Mouse (Mus musculus): ENCODE measurements around the gene Mmp17.

The Mmp17 gene

DNA sequence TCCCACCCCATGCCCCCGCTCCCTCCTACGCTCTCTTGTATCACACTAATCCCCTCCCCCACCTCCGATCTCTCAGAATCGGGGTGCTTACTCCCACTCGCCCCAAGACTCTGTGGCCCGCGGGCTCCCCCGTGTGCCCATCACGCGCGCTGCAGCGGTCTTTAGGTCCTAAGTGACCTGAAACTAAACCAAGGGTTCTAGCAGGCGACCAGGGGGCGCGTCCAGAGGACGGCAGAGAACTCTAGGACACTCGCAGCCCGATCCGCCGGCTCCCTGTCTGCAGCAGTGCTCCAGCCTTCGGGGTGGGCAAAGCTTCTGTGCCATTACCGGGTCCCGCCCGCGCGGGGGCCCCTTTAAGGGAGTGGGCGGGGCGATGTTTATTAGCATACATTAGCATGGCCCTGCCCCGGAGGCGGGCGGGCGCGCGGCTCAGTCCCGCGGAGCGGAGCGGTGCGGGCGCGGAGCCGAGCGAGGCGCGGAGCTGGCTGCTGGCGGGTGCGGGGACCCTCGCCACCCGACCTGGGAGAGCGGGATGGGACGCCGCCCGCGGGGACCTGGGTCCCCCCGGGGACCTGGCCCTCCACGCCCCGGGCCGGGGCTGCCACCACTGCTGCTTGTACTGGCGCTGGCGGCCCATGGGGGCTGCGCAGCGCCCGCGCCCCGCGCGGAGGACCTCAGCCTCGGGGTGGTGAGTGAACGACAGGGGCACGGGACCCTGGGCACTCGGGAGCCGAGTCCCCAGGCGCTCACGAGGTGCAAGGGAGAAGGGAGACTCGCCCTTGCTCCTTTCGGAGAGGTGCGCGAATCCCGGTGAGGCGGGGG lies at the start of gene Mmp17:
Gene Mmp17 (plus strand): TSS at position 409 of the 822 bp plus-strand sequence.
- peak; percentile 90 to 92 for DNase-seq

DNA sequence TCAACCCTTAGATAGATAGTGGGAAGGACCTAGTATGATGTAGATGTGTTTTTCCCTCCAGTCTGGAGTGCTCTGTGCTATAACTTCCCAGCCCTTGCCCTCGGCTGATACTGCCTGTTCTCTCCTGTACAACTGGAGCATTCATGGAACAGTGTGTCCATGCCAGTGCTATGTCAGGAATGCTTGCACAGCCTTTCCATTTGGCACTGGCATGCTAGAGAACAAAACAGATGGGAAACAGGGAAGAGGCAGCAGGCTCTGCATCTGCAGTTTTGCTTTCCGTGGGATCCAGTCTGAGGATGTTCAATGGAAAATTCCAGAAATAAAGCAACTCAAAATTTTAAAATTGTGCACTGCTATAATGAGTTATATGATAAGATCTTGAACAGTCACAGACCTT lies 49.5 kb upstream of the Mmp17 start:
- no peak for DNase-seq

DNA sequence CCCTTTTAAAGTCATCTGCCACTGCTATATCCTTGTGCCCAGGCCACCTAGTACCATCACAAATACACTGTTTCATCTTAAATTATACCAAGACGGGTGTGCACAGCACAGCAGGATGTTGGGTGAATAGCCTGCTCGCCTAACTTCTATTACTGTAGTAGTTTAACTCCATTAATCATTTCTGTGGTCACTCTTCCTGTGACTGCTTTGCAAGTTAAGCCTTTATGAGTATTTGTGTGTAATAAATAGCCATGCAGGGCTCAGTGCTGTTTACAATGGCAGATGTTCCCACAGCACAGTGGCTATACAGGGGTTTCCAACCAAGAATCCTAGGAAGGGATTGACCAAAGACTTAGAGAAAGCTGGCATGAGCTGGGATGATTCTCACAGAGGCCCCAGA lies 48.9 kb upstream of the Mmp17 start:
- DNase-seq = no peak

DNA sequence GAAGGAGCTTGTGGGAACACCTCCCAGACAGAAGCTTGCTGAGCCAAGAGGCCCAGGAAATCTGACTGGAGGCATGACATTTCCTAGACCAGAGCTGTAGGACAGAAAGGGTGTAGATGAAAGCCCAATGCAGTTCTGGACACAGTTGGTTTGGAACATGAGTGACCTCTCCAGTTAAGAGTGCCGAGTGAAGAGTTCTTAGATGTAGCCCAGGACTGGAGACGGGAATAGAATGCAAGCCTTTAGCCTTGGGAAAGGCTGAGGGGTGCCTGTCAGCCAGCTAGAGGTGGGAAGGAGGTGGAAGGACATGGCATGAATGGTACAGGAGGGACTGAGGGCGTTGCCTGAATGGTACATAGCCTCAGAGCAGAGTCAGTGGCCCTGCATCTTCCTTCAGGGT lies 48.5 kb upstream of the Mmp17 start:
- DNase-seq = no peak

DNA sequence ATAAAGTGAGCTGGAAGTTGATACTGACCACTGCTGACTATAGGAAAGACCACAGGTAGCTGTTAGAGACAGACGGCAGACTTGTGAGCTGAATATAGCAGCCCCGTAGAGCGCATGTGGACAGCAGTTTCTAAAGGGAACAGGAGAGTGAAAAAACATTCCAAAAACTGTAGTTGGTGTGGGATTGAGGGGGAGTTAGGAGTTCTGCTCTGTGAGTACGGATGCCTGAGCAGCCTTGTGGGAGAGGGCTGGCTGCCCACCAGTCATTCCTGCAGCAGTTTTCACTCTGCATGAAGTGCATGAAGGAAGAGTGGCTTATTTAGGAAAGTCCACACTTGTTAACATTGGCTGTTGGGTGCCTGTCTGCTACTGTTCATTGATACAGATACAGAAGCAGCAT lies 45.1 kb upstream of the Mmp17 start:
- DNase-seq = no peak

DNA sequence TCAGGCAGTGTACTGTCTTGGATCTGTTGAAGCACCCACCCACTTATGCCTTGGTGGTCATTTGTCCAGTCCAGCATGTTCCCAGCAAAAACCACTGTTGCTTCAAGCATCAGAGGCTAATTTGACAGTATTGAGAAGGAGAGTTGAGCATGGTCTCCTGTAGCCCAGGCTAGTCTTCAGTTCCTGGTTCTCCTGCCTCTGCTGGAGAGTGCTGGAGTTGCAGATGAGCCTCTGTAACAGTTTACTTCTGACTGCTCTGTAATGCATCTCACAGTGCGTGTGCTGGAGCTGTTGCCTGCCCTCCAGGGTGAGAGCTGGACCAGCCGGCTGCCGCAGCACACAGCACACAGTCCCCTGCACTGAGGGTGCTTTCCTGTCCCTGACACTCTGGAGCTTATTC lies 41.7 kb upstream of the Mmp17 start:
- no peak for DNase-seq

DNA sequence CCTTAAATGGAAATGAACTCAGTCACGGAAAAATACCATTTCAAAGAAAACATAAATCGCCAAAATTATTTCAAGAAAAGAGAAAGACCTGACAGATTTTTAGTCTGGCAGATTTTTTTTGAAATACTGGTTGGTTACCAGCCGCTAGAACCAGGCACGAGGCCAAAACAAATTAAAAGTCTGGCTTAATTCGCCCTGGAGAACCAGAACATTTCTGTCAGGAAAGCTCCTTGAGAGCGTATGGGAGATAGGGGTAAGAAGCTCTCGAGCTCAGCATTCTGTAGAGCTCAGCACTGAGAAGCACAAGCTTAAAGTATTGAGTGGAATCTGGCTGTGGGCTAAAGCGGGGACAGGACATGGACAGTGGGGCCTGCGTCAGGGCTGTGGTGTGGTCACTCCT lies 38.2 kb upstream of the Mmp17 start:
- no peak for DNase-seq

DNA sequence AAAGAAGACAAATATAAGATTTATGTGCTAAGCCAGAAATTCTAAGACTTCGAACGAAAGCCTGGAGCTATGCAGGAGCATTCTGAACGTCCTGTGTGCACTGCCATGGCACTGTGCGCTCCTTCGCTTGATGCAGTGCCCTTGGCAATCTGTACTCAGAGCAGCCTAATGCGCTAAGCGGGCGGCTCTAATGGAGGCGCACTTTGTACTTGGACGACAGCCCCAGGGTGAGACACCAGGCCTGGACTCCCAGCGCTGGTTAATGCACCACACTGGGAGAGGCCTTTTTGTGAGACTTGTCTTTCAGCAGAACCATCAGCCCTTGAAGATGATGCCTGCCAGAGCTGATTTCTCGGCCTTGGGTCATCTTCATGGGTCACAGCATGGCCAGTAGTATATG lies 34.3 kb upstream of the Mmp17 start:
- DNase-seq = no peak

DNA sequence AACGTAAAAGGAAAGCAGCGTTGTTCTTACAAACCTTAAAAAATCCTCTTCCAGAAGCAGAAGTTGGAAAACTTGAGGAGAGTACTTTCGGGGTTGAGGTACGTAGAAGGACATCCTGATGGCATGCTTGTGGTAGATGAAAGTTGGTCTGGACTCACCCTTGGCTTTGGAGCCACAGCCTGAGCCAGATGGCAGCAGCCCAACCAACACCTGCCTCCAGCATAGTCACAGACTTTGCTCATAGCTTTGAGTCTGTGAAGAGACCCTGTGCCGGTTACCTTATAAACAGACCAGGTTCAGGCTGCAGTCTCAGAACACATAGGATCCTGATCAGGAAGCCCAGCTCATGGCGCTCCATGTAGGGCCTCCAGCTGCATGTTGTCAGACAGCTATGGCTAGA lies 33.2 kb upstream of the Mmp17 start:
- no peak for DNase-seq

DNA sequence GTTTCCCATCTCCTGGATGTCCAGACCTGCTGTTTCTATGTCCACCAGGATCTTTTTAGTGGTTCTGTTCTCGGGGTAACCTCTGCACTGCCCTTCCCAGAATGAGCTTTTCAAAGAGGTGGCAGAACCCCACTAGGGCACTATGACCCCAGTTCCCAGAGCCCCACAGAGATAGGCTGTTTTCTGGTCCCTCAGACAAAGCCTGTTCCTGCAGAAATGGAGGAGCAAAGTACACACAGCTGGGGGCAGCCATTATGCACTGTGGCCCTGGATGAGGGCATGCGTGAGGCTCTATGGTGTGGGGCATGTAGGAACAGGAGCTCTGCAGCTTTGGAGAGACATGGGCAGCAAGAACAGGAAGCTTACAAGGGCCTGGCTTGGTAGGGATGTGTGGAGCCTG lies 32.0 kb upstream of the Mmp17 start:
- no peak for DNase-seq

DNA sequence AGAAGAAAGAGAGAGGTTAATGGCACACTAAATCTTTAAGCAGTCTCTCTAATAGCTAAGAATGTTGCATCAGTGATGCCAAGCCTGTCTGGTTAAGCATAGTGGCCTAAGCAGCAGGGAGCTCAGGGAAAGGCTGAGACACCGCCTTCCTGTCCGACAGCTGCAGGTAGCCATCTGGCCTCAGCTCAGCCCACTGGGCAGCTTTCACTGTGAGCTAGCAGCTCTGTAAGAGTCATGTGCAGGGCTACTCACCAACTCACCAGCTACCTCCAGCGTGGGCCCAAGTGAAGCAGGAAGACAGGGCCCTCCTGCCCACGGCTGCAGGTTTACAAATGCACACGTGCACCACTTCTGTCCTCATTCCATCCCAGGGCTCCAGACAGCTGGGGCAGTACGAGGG lies 30.3 kb upstream of the Mmp17 start:
- DNase-seq = no peak

DNA sequence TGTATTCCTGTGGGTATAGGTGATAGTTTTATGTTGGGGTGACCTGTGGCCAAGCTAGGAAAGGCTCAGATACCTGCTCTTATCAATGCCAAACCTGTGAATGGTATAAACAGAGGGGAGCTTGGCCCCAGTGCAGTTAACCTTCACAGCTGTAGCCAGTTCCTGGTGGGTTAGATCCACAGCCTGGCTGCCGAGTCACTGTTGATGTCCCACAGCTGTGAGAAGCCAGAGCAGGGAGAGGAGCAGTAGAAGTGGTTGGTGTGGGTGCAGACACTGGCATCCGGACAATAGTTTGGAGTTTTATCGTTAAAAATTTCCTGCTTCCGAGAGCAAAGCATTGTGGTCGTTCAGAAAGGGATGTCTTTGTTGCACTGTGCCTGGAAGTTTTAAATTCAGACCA lies 25.4 kb upstream of the Mmp17 start:
- DNase-seq = no peak

DNA sequence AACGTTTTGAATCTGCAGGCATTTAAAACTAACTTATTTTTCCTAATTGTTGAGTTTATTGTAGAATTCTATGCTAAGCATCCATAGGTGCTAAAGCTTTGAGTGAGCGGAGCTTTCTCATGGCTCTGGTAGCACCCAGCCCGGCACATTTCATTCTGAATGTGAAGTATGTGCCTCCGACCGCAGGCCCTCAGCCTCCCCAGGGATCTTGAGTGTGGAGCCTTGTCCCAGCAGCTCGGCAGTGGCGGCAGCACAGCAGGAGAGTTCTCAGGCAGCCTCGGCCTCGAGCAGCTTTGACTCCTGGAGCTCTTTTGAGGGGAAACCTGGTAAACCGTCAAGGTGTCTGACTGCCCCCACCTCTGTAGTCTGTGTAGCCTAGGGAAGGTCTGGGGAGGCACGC lies 24.7 kb upstream of the Mmp17 start:
- DNase-seq = no peak

DNA sequence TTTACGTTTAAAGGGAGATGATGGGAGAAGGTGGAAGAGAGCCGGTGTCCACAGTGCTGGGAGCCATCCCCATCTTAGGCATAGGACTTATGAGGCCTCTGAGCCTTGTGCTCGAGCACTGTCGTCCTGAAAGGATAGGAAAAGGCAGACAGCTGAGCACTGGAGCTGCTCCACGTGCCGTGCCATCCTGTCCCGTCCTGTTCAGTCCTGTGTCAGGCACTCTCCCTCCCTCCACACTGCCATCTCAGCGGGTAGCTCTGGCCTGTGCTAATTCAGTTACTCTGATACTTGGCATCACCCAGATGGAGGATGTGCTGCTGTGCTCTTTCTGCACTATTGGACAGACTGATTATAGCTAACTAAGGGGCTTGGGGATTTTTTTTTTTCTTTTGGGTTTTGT lies 21.6 kb upstream of the Mmp17 start:
- DNase-seq = no peak

DNA sequence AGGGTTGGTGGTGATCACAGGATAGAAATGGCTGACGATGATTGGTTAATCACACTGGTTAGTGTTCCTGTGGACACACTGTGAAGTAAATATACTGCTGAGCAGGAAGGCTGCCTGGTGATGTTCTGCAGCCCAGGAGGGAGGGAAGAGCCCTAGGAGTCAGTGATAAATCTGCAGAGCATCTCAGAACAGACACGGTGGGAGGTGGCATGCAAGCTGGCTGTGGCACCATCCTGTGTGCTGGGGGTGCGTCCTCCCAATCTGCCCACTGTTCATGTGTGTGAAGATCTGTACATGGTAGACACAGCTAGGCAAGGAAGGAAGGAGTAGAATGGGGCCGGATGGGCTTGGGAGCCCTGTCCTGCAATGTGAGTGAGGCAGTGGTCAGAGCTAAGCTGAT lies 15.4 kb upstream of the Mmp17 start:
- no peak for DNase-seq

DNA sequence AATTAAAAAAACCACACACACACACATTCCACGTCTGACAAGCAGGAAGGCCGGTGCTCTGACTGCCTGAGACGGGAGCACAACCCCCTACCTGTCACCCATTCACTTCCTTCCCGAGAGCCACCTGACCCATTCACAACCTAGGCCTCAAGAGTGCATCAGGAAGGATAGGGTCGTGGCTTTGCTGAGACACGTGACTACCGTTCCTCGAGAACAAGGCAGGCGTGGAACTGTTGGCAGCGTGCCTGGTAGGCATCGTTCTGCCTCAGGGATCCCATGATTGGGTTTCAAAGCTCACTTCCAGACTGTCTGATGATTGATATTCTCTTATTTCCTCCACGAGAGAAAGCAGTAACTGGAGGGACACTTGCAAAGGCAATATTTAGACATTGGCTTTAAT lies 5.8 kb upstream of the Mmp17 start:
- no peak for DNase-seq

DNA sequence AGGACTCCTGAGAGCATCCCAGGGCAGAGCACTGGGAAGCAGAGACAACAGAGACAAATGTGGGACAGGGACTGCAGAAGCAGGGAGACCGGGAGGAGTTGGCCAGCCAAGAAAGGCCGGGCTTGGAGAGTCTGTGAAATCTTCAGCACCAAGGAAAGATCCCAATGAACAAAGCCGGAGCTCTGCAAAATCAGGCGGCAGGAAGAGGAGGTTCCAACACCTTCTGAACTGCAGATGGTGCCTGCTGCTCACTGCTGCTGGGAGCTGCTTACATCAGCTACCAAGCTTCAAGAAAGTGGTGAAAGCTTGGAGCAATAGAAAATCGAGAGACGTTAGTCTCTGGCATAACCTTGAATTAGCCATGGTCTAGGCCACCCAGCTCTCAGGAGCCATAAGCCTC lies 3.9 kb upstream of the Mmp17 start:
- no peak for DNase-seq

DNA sequence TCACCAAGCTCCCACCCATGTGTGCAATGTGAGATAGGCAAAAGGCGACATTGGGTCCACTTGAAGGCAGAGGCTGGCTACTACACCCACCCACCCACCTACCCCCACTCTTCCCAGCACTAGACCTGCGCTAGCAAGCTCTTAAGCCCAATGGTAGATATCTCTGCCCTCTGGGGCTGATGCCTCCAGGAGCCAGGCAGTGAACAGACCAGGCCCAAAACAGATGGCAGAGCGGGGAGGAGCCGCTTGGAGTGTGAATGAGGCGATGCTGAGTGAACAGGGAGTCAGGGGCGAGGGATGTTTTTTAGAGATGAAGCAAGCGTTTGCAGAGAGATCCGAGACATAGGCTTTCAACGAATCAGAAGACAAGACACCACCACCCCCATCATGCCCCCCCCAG lies 3.4 kb upstream of the Mmp17 start:
- DNase-seq = no peak

DNA sequence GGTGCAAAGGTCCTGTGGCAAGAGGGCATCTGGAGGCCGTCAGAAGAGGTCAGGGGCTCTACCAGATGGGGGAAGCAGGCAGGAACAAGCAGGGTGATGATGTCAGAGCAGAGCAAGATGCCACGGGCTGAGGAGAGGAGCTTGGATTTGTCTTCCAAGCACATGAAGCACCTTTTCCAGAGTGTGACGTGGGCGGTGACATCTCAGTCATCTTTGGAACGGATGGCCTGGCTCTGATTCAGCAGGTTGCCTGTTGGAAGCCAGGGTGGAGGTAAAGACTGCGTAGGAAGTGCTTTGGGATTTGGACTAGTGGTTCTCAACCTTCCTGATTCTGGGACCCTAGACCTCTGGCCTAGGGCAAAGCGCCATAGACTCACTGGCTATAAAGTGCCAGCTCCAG lies 3.0 kb upstream of the Mmp17 start:
- no peak for DNase-seq

DNA sequence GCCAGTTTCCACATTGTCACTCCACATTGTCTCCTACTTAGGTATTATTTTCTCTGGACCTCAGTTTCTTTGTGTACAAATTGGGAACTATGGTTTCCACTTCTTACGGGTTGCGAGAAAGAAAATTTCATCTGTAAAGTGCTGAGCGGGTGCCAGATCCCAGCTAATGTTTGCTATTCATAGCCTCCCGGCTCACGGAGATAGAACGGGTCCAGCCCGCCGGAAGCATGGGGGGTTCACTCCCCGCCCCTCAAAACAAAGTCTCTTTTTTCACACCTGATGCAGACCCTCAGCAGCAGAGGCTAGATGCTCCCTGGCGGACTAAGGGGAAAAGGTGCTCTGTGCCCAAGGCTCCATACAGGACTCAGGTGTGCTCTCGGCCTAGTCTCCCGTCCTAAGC lies 638 bp upstream of the Mmp17 start:
- DNase-seq = peak in 1 of 2 experiments; percentile 16

DNA sequence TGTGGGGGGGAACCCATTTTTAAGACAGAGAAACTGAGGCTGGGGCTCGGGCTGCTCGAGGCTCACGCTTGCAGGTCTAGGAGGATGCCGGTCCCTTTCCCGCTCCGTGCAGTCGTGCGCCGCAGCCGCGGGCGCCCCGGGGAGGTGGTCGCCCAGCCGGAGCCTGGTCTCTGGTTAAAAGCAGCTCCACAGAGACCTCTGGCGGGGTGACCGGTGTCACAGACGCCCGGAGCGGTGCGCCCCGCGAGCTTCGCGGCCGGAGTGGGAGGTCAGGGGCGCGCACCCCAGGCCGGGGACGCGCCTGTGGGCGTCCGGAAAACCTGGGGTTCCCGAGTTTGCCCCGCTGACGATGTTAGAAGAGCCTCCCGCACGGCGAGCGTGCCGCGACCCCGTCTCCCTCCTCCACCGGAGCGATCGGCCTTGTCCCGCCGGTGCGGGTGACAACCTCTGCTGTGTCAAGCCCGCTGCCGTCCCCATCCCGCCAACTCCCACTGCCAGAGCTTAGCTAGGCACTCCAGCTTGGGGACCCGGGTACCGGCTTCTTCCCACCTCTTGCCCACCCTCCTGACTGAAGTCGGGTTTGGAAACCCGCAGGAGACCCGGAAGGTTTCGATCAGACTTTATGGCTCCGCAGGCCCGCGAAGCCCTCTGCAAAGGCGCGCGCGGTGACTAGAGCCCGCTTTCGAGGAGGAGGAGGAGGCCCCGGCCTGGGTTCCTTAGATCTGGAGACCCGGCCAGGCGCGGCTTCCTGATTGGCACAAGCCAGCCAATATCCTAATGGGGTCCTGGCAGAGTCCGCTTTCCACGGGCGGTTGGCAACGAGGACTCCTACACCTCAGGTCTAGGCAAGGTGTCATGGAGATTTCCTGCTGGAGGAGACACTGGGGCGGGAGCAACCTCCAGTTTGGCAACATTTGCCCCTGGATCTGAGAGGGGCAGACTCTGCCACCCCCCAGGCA lies 893 bp downstream of the Mmp17 start:
- DNase-seq = peak; percentile 46 to 52

DNA sequence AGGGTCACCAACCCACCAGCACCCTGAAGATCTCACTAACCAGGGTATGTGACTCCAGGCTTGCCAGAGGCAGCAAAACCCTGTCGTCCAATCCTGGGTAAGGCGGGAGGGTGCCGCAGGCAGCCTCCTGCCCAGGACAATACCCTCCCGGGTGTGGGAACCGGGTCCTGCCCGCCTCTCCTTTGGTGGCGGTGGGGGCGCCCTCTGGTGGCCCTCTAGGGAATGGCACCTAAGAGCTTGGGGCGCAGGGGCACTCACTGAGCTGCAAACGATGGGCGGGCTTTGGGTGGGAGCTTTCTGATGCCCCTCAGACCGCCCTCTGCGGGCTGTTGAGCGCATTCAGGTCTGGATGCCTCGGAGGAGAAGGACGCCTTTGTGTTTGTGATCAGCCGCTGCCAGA lies 2.0 kb downstream of the Mmp17 start:
- DNase-seq = peak; percentile 93

DNA sequence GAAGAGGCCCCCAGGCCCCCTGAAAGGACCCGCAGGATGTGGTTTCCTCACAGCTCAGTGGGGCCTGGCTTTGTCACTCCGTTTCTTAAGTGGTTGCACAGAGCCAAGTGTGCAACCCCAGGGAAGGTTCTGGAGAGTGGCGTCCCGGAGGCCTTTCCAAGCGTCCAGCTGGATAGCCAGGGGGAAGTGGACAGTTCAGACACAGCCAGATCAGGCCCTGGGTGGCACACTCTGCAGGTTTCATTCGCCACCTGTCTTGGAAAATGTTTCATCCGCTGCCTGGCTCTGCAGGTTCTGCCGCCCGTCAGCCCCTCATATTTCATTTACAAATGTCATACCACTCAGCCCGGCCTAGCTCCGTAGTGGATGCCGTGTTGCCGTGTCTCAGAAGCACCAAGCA lies 2.5 kb downstream of the Mmp17 start:
- DNase-seq = no peak

DNA sequence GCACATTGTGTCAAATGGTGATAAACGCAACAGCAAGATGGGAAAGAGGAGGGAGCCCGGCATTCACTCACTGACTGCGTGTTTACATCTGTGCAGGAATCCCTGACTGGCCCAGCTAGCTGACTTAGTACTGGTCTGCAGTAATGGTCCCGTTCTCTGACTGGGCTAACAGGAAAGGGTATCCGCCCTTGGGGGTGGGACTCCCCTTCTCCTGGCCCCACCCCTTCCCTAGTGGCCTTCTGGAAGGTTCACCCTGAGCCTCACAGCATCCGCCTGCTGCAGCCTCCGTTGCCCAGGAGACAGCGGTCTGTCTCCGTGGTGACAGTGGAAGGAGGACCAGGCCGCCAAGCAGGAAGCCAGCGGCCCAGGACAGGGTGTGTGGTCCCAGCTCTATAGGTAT lies 6.9 kb downstream of the Mmp17 start:
- DNase-seq = no peak
